Mouse (Mus musculus) liver, embryonic 14.5 days (tissue): ENCODE data around the gene Nxpe4.

ENCODE experiments used
- CTCF ChIP-seq: IDR thresholded peaks from 2 replicates; pipeline ENCODE4 v1.5.1; 2016; ENCODE audit warnings: antibody characterized with exemption, low read depth, control low read depth
- EP300 ChIP-seq: IDR thresholded peaks from 2 replicates; pipeline ENCODE4 v1.6.1; 2016; ENCODE audit warnings: antibody characterized with exemption, low read depth

GRCm38 (mm10) chr9:48247276-48247675 is 85.5 kb downstream of the Nxpe4 start:
- TF ChIP-seq CTCF (no peak), EP300 (no peak)
